Mouse (Mus musculus) urinary bladder, postnatal 25 days (tissue): ENCODE results near the gene Fam50b.

Source experiments
- DNase-seq: peaks from one replicate; pipeline ENCODE4 v3.0.0; 2022; ENCODE audit warnings: low spot score

Gene Fam50b

GRCm38 (mm10) chr13:34738699-34738973 is 4.0 kb downstream of the Fam50b start:
- no peak for DNase-seq

- no peak for DNase-seq
Measured at GRCm38 (mm10) chr13:34739071-34739470, 4.4 kb downstream of the Fam50b start.

GRCm38 (mm10) chr13:34741254-34741653 is 6.6 kb downstream of the Fam50b start:
- DNase-seq = no peak

GRCm38 (mm10) chr13:34741813-34742568 is 7.3 kb downstream of the Fam50b start:
- no peak for DNase-seq

- DNase-seq = no peak
Measured at GRCm38 (mm10) chr13:34746811-34747210, 12.2 kb downstream of the Fam50b start.

GRCm38 (mm10) chr13:34748530-34748929 is 13.9 kb downstream of the Fam50b start:
- DNase-seq = no peak

- DNase-seq = no peak
Measured at GRCm38 (mm10) chr13:34759202-34759601, 24.6 kb downstream of the Fam50b start.

- DNase-seq = no peak
Measured at GRCm38 (mm10) chr13:34760518-34761287, 26.1 kb downstream of the Fam50b start.

- DNase-seq = no peak
Measured at GRCm38 (mm10) chr13:34762136-34762535, 27.5 kb downstream of the Fam50b start.

GRCm38 (mm10) chr13:34762865-34763264 is 28.2 kb downstream of the Fam50b start:
- no peak for DNase-seq

GRCm38 (mm10) chr13:34765269-34765668 is 30.6 kb downstream of the Fam50b start:
- no peak for DNase-seq

GRCm38 (mm10) chr13:34766572-34766971 is 31.9 kb downstream of the Fam50b start:
- peak; percentile 24 for DNase-seq

GRCm38 (mm10) chr13:34767527-34768292 is 33.1 kb downstream of the Fam50b start:
- DNase-seq = no peak

- DNase-seq = no peak
Measured at GRCm38 (mm10) chr13:34776767-34777166, 42.1 kb downstream of the Fam50b start.

GRCm38 (mm10) chr13:34780856-34781610 is 46.4 kb downstream of the Fam50b start:
- no peak for DNase-seq

- no peak for DNase-seq
Measured at GRCm38 (mm10) chr13:34781611-34782009, 47.0 kb downstream of the Fam50b start.

GRCm38 (mm10) chr13:34784818-34785217 is 50.2 kb downstream of the Fam50b start:
- DNase-seq = no peak

GRCm38 (mm10) chr13:34786634-34787033 is 52.0 kb downstream of the Fam50b start:
- no peak for DNase-seq

- no peak for DNase-seq
Measured at GRCm38 (mm10) chr13:34787546-34787945, 52.9 kb downstream of the Fam50b start.

- peak; percentile 5 for DNase-seq
Measured at GRCm38 (mm10) chr13:34789176-34789818, 54.6 kb downstream of the Fam50b start.

GRCm38 (mm10) chr13:34793066-34793465 is 58.4 kb downstream of the Fam50b start:
- DNase-seq = no peak

GRCm38 (mm10) chr13:34793816-34794215 is 59.2 kb downstream of the Fam50b start:
- DNase-seq = peak; percentile 73
